Mouse (Mus musculus) kidney, adult 18-20 months (tissue): ENCODE results near the gene Prl4a1.
"Not testable (repeated sequence)": the region's sequence is repeated elsewhere in the genome, so short reads cannot be mapped to it uniquely, and the experiment has no call there.

Source experiments
- DNase-seq: peaks from one replicate; pipeline ENCODE4 v3.0.0; 2021

The Prl4a1 gene

GRCm38 (mm10) chr13:28015912-28016311 lies at the start of gene Prl4a1:
Gene Prl4a1 (plus strand): TSS chr13:28016212.
- DNase-seq: no peak

DNA sequence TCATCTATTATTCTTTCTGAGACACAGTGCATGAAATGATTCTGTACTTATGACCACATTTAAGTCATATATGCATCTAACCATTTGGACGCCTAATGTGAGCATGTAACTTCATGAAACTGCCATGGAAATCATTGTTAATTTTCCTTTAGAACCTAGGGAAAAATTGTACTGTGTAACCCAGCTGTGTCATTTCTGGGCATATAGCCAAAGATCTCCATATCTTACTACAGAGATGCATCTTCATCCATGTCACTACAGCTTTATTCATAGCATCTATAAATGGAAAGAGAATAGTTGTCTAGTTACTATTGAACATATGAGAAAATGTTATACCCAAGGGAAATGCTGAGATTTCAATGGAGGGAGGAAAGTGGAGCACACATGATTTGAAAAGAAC lies 43.1 kb upstream of the Prl4a1 start:
- no peak for DNase-seq

GRCm38 (mm10) chr13:27974281-27974680 lies 41.7 kb upstream of the Prl4a1 start:
- DNase-seq: not testable (repeated sequence)

DNA sequence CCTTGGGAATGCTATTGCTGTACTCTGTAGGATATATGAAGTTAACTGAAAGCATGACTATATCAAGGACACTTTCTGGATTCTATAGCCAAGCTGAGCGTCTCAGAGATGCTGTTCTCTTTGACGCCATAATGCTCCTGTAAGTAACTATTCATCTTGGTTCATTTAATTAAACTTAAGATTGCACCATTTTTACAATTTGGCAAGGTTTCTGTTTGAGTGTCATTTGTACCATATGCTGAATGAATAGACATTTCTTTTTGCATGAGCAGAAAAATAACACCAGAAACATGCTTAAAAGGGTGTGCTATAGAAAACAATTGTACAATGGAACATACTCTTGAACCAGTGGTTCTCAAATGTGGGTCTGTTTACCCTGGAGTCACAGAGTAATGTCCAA lies 38.4 kb upstream of the Prl4a1 start:
- DNase-seq: no peak

- not testable (repeated sequence) for DNase-seq
These were observed 19.5 kb upstream of the Prl4a1 start for GRCm38 (mm10) chr13:27996557-27996956.

GRCm38 (mm10) chr13:28029330-28029729 lies 13.3 kb downstream of the Prl4a1 start:
- no peak for DNase-seq

DNA sequence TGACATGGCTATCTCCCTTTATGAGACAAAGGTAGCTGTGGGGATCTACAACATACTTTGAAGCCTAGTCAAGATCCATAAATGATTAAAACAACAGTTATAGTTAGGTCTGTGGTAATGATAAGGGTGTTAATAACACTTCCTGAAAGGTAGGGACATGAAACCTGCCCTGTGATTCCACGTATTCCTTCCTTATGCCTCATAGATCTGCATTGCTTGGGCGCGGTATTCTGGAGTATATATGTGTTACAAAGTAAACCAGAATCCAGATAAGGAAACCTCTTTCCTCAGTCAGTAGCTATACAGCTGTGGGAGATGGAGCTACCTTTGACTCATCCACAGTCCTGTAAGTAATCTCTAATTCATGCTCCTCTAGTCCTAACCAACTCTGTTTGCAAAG lies 53.3 kb downstream of the Prl4a1 start:
- no peak for DNase-seq
